Mouse (Mus musculus) heart, postnatal 0 days (tissue): ENCODE results near the gene Fut8.

Experiments
- CTCF ChIP-seq: IDR thresholded peaks from 2 replicates; pipeline ENCODE4 v1.5.1; 2016; ENCODE audit warnings: antibody characterized with exemption, control low read depth, low read depth
- EP300 ChIP-seq: IDR thresholded peaks from 2 replicates; pipeline ENCODE4 v1.6.1; 2016; ENCODE audit warnings: antibody characterized with exemption, low read depth

GRCm38 (mm10) chr12:77500439-77501055 is 262.6 kb downstream of the Fut8 start:
- no peak for TF ChIP-seq CTCF
- TF ChIP-seq EP300, result no peak
